Mouse (Mus musculus) CH12.LX (cell line): ENCODE data around the gene Tapbpl.

Experiments
- BHLHE40 ChIP-seq: IDR thresholded peaks from 2 replicates; pipeline ENCODE4 v1.6.1; 2011; ENCODE audit warnings: mild to moderate bottlenecking, low read depth, low read length, improper control_type of control experiment
- CTCF ChIP-seq, 2 experiments: IDR thresholded peaks in 1 of 2; conservative IDR thresholded peaks in 1 of 2; 2 replicates each; pipeline ENCODE4 v1.5.1; 2011 to 2012; ENCODE audit warnings: low read depth in 2 of 2, low read length in 2 of 2, improper control_type of control experiment in 1 of 2, inconsistent platforms in 1 of 2, mild to moderate bottlenecking in 1 of 2, moderate library complexity in 1 of 2
- JUND ChIP-seq: conservative IDR thresholded peaks from 2 replicates; pipeline ENCODE4 v1.6.1; 2011; ENCODE audit warnings: low read depth, low read length, improper control_type of control experiment
- PAX5 ChIP-seq: IDR thresholded peaks from 2 replicates; pipeline ENCODE4 v1.6.1; 2012; ENCODE audit warnings: low read length, inconsistent platforms, mixed read lengths
- POLR2A ChIP-seq: IDR thresholded peaks from 2 replicates; pipeline ENCODE4 v1.6.1; 2011; ENCODE audit warnings: low read depth, mild to moderate bottlenecking, improper control_type of control experiment, low read length
- RAD21 ChIP-seq: IDR thresholded peaks from 2 replicates; pipeline ENCODE4 v1.6.1; 2011; ENCODE audit warnings: low read depth, mild to moderate bottlenecking, low read length, improper control_type of control experiment, moderate library complexity
- SIN3A ChIP-seq: IDR thresholded peaks from 2 replicates; pipeline ENCODE4 v1.6.1; 2012; ENCODE audit warnings: low read length, improper control_type of control experiment, inconsistent platforms
- SMC3 ChIP-seq: IDR thresholded peaks from 2 replicates; pipeline ENCODE4 v1.6.1; 2011; ENCODE audit warnings: low read depth, low read length, improper control_type of control experiment
- ZC3H11A ChIP-seq: IDR thresholded peaks from 2 replicates; pipeline ENCODE4 v1.6.1; 2012; ENCODE audit warnings: low read depth, mild to moderate bottlenecking, inconsistent platforms, low read length, improper control_type of control experiment
- ZMIZ1 ChIP-seq: IDR thresholded peaks from 2 replicates; pipeline ENCODE4 v1.6.1; 2012; ENCODE audit warnings: low read depth, mild to moderate bottlenecking, inconsistent platforms, low read length, improper control_type of control experiment

- TF ChIP-seq ZC3H11A (no peak), POLR2A (no peak), CTCF (conservative IDR thresholded peaks at IDR 0.05 in 1 of 2, IDR thresholded peaks at IDR 0.05 in 1 of 2; ENCODE audit: low read depth in 2 of 2, low read length in 2 of 2) (no peak), SMC3 (no peak), PAX5 (no peak), ZMIZ1 (no peak), BHLHE40 (no peak), RAD21 (no peak), SIN3A (no peak), JUND (no peak)
Measured at GRCm38 (mm10) chr6:125179601-125180000, 52.1 kb downstream of the Tapbpl start.
